Mouse (Mus musculus) heart, embryonic 14.5 days (tissue): ENCODE results near the gene Casq2. TPM values are rescaled to one million over a fixed set of nuclear protein-coding genes. Genes with fewer than 3 reads are reported as not detected.

Experiments used
- ATAC-seq: fragments of 200-750 bp; cut with Nextera tagmentation; 2 replicates; pipeline ENCODE4 v1.8.0; 2017; ENCODE audit warnings: low read depth, moderate TSS enrichment; ENCODE audit not compliant: insufficient number of reproducible peaks, insufficient read depth, low FRiP score
- H3K27ac ChIP-seq, 2 experiments: fragments of 200-500 bp in 1 of 2; fragments of 300-500 bp in 1 of 2; sonication (generic) in 1 of 2; replicated peaks in 1 of 2; 2 replicates each; pipeline ENCODE4 v1.5.1; 2012 to 2014; ENCODE audit warnings: low read depth in 2 of 2, low read length in 2 of 2, control low read depth in 1 of 2, mild to moderate bottlenecking in 1 of 2, mixed read lengths in 1 of 2; ENCODE audit not compliant: control insufficient read depth in 1 of 2, insufficient read depth in 1 of 2
- H3K27me3 ChIP-seq: fragments of 300-500 bp; sonication (generic); 2 replicates; pipeline ENCODE4 v1.6.1; 2014; ENCODE audit warnings: mild to moderate bottlenecking, low read length, control low read depth; ENCODE audit not compliant: control insufficient read depth, insufficient read depth
- H3K36me3 ChIP-seq: fragments of 300-500 bp; sonication (generic); 2 replicates; pipeline ENCODE4 v1.6.1; 2014; ENCODE audit warnings: mild to moderate bottlenecking, control low read depth, low read length, mixed read lengths; ENCODE audit not compliant: control insufficient read depth, insufficient read depth
- H3K4me1 ChIP-seq, 2 experiments: fragments of 200-500 bp in 1 of 2; fragments of 300-500 bp in 1 of 2; sonication (generic) in 1 of 2; 2 replicates each; pipeline ENCODE4 v1.6.1; 2012 to 2014; ENCODE audit warnings: low read length in 2 of 2, control low read depth in 1 of 2, mixed read lengths in 1 of 2; ENCODE audit not compliant: control insufficient read depth in 2 of 2, insufficient read depth in 2 of 2
- H3K4me2 ChIP-seq: fragments of 300-500 bp; sonication (generic); 2 replicates; pipeline ENCODE4 v1.6.1; 2014; ENCODE audit warnings: mild to moderate bottlenecking, low read length
- H3K4me3 ChIP-seq, 2 experiments: fragments of 200-500 bp in 1 of 2; fragments of 300-500 bp in 1 of 2; sonication (generic) in 1 of 2; 2 replicates each; pipeline ENCODE4 v1.5.1; 2012 to 2014; ENCODE audit warnings: low read length in 2 of 2, mild to moderate bottlenecking in 2 of 2, control low read depth in 1 of 2, low read depth in 1 of 2, moderate library complexity in 1 of 2; ENCODE audit not compliant: control insufficient read depth in 1 of 2, insufficient read depth in 1 of 2
- H3K9ac ChIP-seq: fragments of 300-500 bp; sonication (generic); 2 replicates; pipeline ENCODE4 v1.6.1; 2014; ENCODE audit warnings: mild to moderate bottlenecking, low read length
- H3K9me3 ChIP-seq: fragments of 300-500 bp; sonication (generic); 2 replicates; pipeline ENCODE4 v1.6.1; 2016; ENCODE audit warnings: low read length, control low read depth; ENCODE audit not compliant: control insufficient read depth
- WGBS: fragments of 180-500 bp; shearing (Covaris S2); extraction: QIAGEN DNeasy Blood & Tissue Kit; methylation state at CpG from one replicate; pipeline ENCODE4 v1.1.7; 2014; 5-methylcytosine and 5-hydroxymethylcytosine counted together
- polyA plus RNA-seq: library from polyadenylated mRNA; unstranded; fragments of >200 nt; fragmentation: Nextera tagmentation; extraction: Ambion mirVana; gene quantifications from 2 replicates; pipeline ENCODE4 v1.2.1, GENCODE M21; 2014

The Casq2 gene
- polyA plus RNA-seq, 1 experiment from 2014 or later = 433 TPM

DNA sequence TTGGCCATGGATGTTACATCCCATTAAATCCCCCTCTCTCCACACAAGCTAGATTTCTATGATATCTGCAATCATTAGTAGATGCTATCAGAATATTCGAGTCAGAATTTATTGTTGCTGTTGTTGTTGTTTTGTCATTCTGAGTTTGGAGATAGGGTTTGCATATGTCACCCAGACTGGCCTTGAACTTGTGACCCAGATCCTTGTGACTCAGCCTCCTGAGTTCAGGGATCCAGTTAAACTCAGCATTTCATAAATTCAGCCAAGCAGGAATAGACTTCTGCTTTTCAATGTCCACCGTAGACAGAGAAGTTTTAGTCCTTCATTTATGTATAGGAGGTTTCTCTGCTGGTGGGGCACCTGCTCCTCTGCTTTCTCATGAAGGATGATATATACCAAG lies 10.8 kb downstream of the Casq2 start:
- H3K4me3 ChIP-seq = no peak overlapping the region
- no peaks in the 10 kb centered on the region for H3K27me3 ChIP-seq
- no peak overlapping the region for H3K9ac ChIP-seq
- peaks cover 16 to 30% of the 10 kb centered on the region in 2 experiments for H3K4me1 ChIP-seq
- ATAC-seq = no peak
- H3K27ac ChIP-seq = no peak overlapping the region
- no peaks in the 10 kb centered on the region for H3K9me3 ChIP-seq
- H3K36me3 ChIP-seq = peaks cover 30% of the 10 kb centered on the region
- 81% methylated on average over 2 of the region's 2 CpGs for WGBS
- H3K4me2 ChIP-seq = no peak overlapping the region

DNA sequence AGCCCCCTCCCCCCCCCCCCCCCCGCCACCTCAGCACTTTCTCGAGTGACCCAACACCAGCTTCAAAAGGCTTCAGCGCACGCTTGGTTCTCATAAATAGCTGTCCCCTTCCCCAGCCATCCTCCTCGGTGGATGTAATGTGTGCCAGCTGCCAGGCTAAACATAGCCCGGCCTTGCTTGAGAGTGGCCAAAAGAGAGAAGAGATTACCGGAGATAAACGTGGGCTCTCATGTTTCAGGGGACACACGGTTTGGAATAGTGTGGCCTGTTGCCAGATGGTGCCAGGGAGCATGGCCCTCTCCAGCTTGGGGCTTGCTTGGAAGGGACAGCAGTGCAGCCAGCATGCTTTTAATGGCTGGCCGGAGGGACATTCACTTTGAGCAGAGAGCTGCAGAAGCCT lies 13.0 kb downstream of the Casq2 start:
- Histone ChIP-seq H3K27ac (peak overlapping the region; percentile 47 to 93), H3K27me3 (no peaks in the 10 kb centered on the region), H3K9me3 (no peaks in the 10 kb centered on the region), H3K4me3 (no peak overlapping the region), H3K36me3 (peaks cover 25% of the 10 kb centered on the region), H3K9ac (0 out of 2 replicates have a peak overlapping the region, but pooled peaks have one; percentile 13), H3K4me2 (peak overlapping the region; percentile 41), H3K4me1 (peaks cover 17 to 30% of the 10 kb centered on the region in 2 experiments)
- WGBS = 22% methylated on average over 8 of the region's 10 CpGs
- peak; percentile 85 for ATAC-seq

DNA sequence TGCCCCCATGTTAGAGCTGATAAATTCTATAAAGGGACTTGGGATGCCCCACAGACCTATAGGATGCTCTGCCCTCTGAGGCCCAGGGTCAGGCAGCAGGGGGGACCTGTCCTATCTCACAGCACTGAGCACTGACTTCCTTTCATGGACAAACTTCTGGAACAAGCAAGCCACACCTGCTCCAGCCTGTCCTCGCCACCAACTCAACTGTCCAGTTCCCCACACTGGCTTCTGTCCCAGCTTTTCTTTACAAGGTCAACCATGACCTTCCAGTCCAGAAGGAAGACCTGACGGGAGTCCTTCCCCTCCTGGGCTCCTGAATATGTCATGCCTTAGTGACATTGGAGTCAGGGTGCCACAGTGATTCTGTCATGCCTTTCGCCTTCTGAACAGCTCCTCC lies 13.6 kb downstream of the Casq2 start:
- peak overlapping the region; percentile 41 for H3K4me2 ChIP-seq
- WGBS = 50% methylated on average over 3 of the region's 3 CpGs
- H3K9me3 ChIP-seq = no peaks in the 10 kb centered on the region
- peak; percentile 68 for ATAC-seq
- no peaks in the 10 kb centered on the region for H3K27me3 ChIP-seq
- peaks cover 17 to 30% of the 10 kb centered on the region in 2 experiments for H3K4me1 ChIP-seq
- peak overlapping the region; percentile 47 to 93 for H3K27ac ChIP-seq
- H3K9ac ChIP-seq = 0 out of 2 replicates have a peak overlapping the region, but pooled peaks have one; percentile 13
- H3K4me3 ChIP-seq = no peak overlapping the region
- H3K36me3 ChIP-seq = peaks cover 25% of the 10 kb centered on the region

DNA sequence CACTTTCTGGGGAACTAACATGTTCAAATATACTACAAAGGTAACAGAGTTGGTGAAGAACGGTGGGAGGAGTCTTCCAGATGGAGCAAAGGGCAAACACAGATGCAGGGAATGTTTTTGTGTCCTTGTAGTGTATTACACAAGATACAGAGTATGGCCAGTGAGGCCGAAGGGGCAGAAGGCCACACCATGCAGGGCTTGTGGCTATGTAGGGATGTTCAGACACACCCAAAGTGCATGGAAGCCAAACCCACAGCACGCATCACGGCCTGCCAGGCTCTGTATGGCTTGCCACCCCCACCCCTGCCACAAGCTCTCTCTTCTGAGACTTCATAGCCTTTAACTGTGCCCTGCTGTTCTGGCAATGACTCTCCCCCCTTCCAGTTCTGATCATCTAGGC lies 15.2 kb downstream of the Casq2 start:
- Histone ChIP-seq H3K9me3 (no peaks in the 10 kb centered on the region), H3K4me3 (no peak overlapping the region), H3K4me1 (peaks cover 17 to 30% of the 10 kb centered on the region in 2 experiments), H3K36me3 (peaks cover 10% of the 10 kb centered on the region), H3K9ac (no peak overlapping the region), H3K27me3 (no peaks in the 10 kb centered on the region), H3K27ac (no peak overlapping the region), H3K4me2 (no peak overlapping the region)
- WGBS = 91% methylated on average over 4 of the region's 4 CpGs
- ATAC-seq = no peak

DNA sequence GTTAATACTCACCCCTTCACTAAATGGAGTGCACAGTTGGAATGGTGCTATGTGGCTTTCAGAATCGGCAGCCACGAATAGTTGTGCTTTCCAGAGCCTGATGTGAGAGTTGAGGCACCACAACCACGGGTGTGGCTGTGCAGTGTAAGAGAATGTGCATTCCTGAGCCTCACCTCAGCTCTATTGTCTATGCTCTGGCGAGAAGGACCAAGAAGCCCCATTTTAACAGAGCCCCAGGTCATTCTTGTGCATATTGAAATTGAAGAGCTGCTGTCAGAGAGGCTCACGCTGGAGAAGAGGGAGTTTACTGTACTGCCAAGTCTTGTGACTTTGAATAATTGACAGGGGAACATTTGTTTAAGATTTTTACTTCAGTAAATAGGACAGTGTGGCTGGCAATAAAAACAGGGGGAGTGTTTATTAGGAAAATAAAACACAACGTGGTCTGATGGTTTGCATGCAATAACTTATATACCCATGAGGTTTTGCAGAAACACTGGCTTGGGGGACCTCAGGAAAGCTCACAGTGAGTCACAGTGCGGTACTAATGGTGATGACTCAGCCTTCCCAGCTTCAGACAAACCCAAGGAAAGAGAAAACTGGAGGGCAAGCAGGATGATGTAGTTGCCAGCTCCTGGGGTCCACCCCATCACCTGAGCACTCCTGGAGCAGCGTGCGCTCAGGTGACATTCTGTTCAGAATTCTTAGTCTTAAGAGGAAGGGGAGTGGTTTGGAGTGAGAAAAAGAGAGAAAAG lies 17.8 kb downstream of the Casq2 start:
- Histone ChIP-seq H3K4me2 (no peak overlapping the region), H3K4me1 (peaks cover 17 to 22% of the 10 kb centered on the region in 2 experiments), H3K9me3 (no peaks in the 10 kb centered on the region), H3K36me3 (peaks cover 7% of the 10 kb centered on the region; the same call in 1 of the 2 replicates), H3K27me3 (no peaks in the 10 kb centered on the region), H3K4me3 (no peak overlapping the region), H3K27ac (no peak overlapping the region), H3K9ac (no peak overlapping the region)
- 68% methylated on average over 9 of the region's 9 CpGs for WGBS
- ATAC-seq = no peak

DNA sequence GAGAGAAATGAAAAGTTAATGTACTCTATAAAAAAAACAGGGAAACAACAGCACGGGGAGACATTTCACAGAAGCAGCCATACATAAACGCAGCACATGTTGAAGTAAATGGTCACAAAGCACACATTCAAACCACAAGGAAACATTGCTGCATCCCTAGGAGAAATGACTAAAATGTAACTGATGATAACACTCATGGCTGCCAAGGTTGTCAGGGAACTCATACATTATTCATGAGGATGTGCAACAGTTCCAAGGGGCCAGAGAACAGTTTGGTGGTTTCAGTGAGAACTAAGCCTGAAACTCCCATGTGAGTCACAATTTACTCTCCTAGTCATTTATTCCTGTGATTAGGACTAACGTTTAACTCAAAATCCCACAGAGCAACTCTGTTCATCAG lies 22.0 kb downstream of the Casq2 start:
- Histone ChIP-seq H3K4me2 (no peak overlapping the region), H3K9ac (no peak overlapping the region), H3K9me3 (no peaks in the 10 kb centered on the region), H3K27ac (no peak overlapping the region), H3K4me3 (no peak overlapping the region), H3K36me3 (peaks cover 15% of the 10 kb centered on the region), H3K4me1 (peaks cover 8 to 14% of the 10 kb centered on the region in 2 experiments), H3K27me3 (no peaks in the 10 kb centered on the region)
- no peak for ATAC-seq
- 87% methylated on average over 3 of the region's 3 CpGs for WGBS

DNA sequence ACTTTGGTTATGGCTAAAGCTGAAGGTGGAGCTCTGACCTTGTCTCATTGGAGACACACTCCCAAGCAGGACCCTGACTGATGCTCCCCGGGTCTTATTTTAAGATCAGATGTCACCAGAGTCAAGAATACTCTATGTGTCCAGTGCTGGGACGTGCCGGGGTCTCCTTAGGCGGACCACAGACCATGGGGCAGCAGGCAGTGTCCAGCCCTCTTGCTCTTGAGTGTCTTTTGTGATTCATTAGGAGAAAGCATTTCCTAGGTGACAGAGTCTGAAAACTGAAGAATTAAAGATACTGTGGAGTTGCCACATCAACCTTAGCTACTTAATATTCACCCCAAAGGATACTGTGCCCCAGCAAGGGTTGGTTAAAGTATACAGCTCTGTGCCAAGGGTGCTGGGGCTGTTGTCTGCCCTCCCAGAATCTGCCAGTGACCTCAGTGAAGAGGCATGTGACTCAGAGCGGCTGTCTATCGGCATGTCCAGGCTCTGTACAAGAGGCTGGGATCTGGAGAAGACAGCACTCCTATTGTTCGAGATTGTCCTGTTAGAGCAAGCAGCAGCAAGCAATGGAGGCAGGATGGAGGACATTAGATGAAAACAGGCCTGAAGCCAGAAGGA lies 25.9 kb downstream of the Casq2 start:
- no peaks in the 10 kb centered on the region for H3K27me3 ChIP-seq
- no peak for ATAC-seq
- no peaks in the 10 kb centered on the region for H3K9me3 ChIP-seq
- peaks cover 51% of the 10 kb centered on the region for H3K36me3 ChIP-seq
- H3K27ac ChIP-seq = peak overlapping the region; percentile 27 to 46; a peak in 2 of 4 replicates
- 48% methylated on average over 7 of the region's 7 CpGs for WGBS
- peaks cover 6 to 14% of the 10 kb centered on the region in 2 experiments for H3K4me1 ChIP-seq
- no peak overlapping the region for H3K4me2 ChIP-seq
- no peak overlapping the region for H3K9ac ChIP-seq
- no peak overlapping the region for H3K4me3 ChIP-seq
